Mouse (Mus musculus) urinary bladder, adult 2 months (tissue): ENCODE data around the gene Rbfox2. TPM values are rescaled to one million over a fixed set of nuclear protein-coding genes. Genes with fewer than 3 reads are reported as not detected.

ENCODE experiments used
- DNase-seq: peaks from one replicate; pipeline ENCODE4 v3.0.0; 2022; ENCODE audit warnings: low spot score
- polyA plus RNA-seq: library from polyadenylated mRNA; depleted of rRNA; stranded (reverse); fragments of >200 nt; gene quantifications from 2 replicates; pipeline ENCODE4 v1.2.3, GENCODE M21; 2012

Gene Rbfox2
- polyA plus RNA-seq, 1 experiment, result 93.7 TPM

DNA sequence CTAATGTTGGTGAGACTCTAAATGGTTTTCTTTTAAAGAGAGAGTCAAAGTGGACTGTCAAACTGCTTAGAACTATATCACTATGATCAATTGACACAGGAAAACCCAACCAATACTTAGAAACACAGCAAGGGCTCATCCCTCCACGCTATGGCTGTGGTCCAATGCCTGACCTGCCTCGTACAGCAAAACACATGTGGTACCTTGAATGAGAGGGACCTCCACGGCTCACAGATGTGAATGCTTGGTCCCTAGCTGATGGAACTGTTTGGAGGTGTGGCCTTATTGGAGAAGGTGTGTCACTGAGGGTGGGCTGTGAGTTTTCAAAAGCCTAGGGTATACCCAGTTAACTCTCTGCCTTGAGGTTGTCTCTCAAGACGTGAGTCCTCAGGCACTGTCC is 159.9 kb downstream of the Rbfox2 start:
- no peak for DNase-seq

DNA sequence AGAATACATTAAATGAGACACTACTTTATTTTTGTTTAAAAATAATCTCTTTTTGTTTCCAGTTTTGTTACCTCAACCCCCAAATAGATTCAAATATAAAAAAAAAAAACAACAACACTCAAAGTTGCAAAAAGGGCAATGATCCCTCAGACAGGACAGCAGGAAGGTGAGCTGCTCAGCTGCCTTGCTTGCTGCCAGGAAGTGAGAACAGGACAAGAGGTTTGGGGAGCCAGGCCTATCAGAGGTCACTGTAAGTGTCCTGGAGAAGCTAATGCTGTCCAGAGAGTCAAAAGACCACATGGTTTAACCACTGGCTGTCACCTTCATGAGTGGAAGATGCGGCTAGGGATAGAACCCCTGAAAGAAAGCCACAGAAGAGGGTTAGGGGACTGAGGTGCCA is 161.8 kb downstream of the Rbfox2 start:
- DNase-seq, result no peak

DNA sequence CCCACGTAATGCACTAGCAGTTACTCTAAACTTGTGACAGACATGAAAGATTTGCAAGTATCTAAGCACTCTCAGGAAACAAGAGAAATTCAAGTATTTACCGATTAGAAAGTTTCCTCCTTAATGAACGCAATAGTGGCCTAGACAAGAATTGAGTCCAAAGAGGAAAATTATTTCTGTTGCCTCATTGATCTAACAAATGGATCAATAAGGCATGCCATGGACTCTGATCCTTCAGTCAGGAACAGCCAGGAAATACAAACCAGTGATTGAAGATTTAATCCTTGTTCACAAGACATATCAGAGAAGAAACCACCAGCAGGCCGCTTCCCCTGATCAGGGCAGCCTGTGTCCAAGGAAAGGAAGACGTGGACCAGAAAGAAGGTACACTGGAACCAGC is 164.0 kb downstream of the Rbfox2 start:
- no peak for DNase-seq

DNA sequence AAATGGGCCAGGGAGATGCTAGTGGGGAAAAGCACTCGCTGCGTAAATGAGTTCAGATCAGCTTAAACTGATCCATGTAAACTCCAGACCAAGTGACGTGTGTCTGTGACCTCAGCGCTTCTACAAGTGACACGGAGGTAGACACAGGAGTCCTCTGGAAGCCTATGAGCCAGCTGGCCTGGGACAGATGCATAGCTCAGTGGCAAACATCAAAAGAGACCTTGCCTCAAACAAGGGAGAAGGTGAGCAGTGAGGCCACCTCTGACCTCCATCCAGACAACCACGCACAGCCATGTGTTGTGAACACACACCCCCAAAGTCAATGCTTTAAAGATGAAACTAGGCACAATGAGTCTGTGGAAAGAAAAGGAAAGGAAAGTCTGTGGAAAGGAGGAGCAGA is 164.5 kb downstream of the Rbfox2 start:
- no peak for DNase-seq

DNA sequence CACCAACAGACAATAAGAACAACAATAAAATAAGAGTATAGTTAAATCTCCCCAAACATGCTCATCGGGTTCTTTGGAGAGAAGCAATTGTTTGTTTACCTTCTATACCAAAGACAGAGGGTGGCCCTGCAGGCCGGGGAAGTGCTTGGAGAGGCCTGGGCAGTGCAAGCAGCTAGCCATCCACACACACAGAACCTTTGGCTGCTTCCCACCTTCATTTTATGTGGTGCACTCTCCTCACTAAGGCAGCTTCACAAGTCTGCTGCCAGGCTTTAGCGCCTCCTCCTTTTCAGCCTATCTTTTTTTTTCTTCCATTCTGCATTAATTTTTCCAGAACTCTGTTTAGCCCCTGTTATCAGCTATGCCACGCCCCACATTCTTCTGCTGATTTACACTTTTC is 165.1 kb downstream of the Rbfox2 start:
- DNase-seq, result no peak

DNA sequence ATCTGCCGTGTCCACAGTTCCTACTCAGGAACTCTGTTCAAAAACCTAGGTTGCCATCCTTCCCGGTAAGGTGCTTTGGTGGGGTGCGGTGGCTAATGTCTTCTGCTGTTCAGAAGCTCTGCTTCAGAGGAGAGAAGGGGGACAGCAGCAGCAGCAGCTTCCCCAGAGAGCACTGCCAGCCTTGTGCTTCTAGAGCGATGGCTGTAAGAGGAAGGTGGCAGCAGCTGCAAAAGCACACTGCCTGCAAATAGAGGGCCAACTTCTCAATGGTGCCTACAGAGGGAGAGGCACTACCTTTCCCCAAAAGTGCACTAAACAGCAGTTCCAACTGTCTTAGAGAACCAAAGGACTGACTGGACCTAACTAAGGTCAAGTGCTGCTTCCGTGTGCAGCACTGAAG is 168.5 kb downstream of the Rbfox2 start:
- no peak for DNase-seq

DNA sequence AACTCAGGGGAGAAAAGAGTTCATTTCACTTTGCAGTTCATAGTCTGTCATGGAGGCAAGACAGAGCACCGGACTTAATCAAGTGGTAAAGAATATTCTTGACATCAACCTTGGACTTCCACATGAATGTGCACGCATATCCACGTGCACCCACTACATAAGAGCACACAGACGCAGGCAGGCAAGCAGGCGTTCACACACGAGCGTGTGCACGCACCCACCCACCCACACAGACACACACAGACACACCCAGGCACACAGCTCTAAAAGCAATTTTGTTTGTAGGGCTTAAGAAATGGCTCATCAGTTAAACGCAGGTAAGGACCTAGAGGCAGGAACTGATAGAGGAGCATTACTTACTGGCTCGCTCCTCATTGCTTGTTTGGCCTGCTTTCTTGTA is 172.3 kb downstream of the Rbfox2 start:
- DNase-seq, result no peak

DNA sequence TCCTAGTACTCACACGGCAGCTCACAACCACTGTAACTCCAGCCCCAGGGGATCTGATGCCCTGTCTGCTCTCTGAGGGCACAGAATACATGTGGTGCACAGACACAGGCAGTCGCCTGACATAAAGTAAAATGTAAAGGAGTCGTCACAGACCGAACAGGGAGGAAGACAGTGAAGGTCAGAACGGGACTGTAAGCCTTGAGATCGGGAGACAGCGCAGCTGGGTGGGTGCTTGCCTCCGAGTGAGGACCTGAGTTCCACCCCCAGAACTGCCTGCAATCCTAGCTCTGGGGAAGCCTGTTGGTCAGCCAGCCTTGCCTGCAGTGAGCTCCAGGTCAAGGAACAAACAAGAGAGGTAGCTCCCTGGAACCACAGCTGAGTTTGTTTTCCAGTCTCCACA is 177.7 kb downstream of the Rbfox2 start:
- no peak for DNase-seq

DNA sequence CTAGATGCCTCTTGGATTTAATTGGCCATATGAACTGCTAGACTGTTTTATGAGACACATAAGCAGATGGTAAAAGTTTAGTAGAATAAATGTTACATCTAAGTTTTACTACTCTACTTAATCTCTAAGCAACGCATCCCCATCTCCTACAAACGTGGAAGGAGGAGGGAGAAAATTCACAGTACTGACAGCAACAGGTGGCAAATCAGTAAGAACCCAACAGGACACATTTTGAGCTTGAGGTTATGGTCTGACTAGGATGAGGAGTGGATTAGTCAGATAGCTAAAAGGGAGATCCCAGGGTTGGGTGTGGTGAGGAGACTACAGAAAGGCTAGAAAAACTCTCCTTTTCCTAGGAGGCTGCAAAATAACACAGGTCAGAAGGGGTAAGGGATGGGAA is 179.1 kb downstream of the Rbfox2 start:
- no peak for DNase-seq

DNA sequence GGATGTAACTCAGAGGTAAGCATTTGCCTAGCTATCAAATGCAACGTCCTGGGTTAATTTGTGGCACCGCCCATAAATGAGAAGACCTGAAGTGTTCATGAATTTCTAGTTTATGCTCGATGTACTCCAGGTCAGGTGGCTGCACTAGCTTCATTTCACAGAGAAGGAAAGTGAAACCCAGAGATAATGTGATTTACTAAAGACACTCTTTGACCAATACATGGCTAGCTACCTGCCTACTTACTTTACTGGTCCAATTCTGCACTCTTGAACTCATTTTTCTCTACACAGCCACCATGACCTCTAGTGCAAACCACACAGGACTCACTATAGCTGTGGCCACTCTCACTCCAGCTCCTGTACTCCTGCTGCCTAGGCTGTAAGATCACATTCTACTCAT is 180.1 kb downstream of the Rbfox2 start:
- no peak for DNase-seq

DNA sequence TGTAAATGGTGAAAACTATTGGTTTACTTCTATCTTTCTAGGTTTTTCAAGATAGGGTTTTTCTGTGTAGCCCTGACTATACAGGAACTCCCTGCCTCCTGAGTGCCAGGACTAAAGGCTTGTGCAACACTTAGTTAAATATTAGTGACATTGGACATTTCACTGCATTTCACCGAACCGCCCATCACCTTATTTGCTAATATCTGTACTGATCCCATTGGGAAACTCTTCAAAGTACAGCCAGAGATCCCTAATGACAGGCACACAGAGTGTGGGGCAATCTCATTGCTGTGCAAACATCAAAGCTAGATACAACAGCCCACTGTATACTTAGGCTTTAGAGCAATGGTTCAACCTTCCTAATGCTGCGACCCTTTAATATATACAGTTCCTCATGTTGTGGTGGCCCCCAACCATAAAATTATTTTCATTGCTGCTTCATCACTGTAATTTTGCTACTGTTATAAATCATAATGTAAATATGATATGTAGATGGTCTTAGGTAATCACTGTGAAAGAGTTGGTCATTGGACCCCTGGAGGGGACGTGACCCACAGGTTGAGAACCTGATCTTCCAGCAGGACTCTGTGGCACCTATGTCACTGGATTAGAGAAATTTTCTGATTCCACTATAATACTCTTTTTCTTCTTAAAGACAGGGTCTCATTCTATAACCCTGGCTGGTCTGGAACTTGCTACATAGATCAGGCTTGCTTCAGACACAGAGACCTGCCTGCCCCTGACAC is 182.3 kb downstream of the Rbfox2 start:
- DNase-seq, result no peak

DNA sequence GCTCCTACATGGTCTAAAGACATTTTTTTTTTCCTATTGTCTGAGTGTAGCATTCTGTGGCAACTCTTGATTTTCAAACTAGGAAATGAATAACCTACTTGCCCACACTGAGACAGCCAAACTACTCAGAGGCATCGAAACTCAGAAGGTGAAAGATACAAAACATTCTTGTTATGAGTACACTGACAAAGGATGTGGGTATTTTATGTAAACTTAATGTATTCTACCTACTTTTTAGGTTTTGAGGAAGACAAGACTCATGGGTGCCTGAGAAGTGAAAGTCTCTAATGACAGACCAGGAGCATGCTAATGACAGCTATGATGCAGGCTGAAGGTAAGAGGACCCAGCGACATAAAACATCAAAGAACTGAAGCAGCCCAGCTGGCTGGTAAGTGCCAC is 184.0 kb downstream of the Rbfox2 start:
- DNase-seq, result no peak

DNA sequence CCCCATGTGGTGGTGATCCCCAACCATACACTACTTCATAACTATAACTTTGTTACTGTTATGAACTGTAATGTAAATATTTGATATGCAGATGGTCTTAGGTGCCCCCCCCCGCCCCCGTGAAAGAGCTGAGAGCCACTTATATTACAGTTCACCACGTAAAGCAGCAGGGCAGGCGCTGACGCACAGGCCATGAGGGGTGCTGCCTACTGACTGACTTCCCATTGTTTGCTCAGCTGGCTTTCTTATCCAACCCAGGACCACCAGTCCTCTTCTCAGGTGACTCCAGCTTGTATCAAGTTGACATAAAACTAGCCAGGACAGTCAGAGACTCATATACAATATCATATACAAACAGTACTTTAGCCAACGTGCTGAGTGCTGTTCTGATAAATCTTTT is 184.6 kb downstream of the Rbfox2 start:
- DNase-seq, result no peak

DNA sequence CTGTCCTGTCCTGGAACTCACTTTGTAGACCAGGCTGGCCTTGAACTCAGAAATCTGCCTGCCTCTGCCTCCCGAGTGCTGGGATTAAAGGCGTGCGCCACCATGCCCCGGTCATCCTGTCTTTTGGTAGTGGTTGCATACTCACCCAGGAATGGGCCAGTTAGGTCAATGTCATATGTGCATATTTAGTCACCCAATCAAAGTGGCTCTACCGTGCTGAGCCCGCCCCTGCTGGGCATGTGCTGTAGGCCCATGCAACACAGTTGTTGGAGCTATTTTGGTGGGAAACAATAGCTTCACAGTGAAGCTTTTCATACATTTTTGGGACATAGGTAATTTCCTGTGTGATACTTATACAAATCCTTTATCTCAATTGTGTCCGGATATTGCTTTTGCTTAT is 187.1 kb downstream of the Rbfox2 start:
- DNase-seq, result no peak

DNA sequence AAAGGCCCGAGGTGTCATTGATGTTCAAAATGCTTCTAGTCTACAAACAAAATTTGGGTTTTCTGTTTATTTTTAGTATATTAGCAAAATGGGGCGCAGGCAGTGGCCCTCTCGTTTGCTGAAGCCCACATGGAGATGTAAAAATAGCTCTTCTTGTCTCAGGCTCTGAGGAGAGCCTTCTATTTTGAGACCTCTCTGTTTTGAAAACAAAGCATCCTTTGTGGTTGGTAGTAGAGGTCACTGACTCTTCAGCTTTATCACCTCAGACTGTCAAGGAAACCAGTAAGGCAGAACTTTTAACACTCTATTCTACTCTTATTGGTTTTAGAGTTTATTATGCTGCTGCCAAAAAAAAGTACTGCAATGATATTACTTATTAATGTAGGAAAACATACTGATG is 189.6 kb downstream of the Rbfox2 start:
- DNase-seq, result no peak

DNA sequence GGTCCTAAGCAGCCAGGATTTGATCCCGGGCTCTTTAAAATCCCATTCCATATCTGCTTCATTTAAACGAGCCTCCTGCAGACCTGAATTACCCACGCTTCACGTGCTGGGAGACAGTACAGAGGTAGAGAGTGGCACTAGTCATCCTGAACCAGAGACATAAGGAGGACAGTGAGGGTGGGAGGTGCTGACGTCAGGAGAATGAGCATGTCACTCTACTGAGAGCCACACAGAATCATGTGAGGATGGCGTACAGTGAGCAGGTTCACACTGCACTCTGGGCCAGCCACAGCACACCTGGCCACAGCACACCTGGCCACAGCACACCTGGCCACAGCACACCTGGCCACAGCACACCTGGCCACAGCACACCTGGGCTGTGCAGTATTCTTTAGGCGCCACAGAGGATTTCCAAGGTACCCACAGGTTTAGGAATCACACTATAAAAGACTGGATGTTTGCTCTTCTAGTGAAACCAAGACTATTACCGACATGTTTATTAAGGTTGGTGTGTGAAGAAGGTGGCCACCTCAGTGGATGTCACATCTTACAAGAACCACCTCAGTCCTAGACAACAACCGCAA is 190.6 kb downstream of the Rbfox2 start:
- DNase-seq, result no peak

DNA sequence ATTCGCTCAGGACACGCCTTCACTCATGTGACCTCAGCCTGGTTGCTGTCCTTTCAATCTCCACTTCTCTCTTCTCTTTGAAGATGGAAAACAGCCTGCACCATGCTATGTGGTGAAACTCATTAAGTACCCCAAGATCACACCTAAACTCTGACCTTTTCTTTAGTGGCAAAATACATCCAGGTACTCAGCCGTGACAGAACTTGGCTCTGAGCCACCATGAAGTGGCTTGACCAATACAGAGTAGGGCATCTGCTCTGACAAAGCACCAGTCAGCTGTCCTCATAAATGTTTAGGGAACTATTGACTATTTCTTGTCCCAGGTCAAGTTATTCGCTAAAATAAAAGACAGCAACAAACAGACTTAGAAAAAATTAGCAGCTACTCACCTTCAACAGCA is 191.3 kb downstream of the Rbfox2 start:
- DNase-seq, result no peak

DNA sequence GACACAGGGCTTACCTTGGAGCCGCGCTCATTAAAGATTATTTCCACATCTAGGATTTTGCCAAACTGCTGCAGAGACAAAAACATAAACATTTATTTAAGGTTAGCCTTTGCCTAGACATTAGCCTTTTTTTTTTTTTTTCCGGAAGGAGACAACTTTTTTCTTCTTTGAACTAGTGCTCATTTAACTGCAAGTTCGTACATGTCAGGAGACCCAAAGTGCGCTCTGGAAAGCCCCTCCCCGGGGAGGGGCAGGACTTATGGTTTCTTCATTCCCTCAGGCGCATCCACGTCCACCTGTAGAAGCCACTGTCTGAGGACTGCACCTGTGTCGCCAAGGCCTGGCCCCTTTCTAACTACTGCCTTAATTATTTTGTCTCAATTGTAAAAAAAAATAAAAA is 193.2 kb downstream of the Rbfox2 start:
- no peak for DNase-seq

DNA sequence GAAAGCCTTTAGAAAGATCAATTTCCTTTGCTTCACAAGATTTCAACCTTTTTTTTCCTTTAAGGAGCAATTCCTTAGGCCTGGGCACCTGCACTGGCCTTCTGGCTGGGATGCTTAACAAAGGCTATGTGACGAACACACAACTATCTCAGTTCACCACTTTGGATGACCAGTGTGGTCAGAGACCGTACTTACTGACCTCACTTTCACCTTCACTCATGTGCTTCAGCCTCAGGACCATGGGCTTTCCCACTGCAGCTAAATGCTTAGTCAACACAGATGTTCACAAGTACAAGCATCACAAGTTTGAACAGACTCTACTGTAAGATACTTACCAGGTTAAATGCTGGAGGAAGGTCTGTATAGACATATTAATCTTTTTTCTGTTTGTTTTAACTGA is 194.4 kb downstream of the Rbfox2 start:
- no peak for DNase-seq

DNA sequence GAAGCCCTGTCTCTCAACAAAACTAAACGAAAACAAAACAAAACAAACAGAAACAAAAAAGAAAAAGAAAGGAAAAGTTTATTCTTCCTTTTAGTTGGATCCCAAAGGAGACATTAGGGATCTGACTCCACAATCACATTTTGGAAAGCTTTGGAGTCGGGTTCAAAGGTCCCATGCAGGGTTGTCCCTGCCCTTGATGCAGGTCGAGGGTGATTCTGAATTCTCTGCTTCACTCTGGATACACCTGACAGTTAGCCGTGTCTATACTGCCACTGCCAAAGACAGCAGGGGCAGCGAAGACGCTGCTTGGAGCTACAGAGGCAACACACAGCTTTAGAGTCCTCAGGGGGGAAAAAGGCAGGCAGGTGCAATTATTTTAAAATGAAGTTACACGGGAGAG is 194.9 kb downstream of the Rbfox2 start:
- no peak for DNase-seq

DNA sequence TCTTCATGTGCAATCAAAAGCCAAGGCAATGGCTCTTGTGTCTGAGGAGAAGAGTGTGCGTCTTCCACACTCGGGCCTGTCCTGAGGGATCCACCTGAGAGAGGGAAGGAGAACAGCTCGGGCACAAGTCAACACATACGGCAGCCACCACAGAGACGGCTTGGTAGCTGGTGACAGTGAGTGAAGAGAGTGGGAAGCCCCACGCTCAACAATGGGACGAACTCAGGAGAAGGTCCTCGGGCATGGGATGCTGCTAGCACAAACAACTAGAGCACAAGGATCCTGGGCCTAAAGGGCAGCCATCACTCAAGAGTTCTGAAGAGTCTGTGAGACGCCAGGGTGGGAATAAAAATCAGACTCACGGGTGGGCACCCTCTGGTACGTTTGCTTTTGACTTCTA is 196.4 kb downstream of the Rbfox2 start:
- no peak for DNase-seq

DNA sequence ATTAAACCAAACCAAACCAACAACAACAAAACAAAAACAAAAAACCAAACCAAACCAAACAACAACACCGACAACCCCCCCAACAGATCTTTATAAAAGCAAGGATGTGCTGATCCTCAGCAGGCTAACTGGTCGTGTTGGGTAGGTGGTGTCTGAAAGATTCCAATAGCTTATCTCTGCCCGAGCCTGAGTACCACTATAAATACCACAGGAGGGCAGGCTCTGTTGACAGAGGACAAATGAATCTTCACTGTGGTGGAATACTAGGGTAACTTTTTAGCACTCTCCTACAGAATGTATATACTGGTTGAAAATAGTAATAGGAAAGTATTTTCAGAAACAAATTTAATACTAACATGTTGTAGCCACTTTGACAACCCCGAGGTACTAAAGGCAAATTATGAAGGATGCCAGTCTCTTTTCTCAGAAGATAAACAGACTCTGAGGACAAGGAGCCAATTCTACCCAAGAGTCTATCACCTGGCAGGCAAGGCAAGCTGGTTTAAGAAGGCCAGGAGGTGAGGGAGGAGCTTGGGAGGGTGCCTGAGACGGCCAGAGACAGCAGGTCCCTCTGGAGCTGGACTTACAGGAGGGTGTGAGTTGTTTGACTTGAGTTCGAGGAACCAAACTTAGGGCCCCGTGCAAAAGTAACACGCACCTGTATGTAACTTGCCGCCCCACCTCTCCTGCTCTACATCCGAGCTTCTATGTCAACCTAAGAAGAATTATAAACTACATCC is 199.5 kb downstream of the Rbfox2 start:
- DNase-seq, result no peak

DNA sequence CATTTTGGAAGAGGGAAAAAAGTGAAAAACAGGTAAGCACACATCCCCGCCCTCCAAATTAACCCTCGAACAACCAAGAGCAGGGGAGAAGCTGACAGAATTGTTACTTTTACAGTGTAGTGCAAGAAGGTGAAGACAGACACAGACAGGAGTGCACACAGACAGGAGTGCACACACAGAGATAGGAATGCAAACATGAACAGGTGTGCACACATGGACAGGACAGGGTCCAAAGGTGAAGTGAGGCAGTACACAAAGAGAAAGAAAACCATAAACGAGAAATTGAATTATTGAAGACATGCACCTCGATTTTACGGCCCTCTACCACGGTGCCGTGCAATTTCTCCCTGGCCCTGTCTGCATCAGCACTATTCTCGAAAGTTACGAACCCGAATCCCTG is 201.5 kb downstream of the Rbfox2 start:
- no peak for DNase-seq
